Mouse (Mus musculus): Measurements from ENCODE around the gene Mex3a. TPM values are rescaled to one million over a fixed set of nuclear protein-coding genes. Genes with fewer than 3 reads are reported as not detected.

Gene Mex3a
- polyA plus RNA-seq (2014; fragmentation: Nextera tagmentation; extraction: Ambion mirVana), result 44.4 and 46.2 TPM in 2 replicates

- peaks cover 5% of the 10 kb centered on the region; the same call in 1 of the 2 replicates for H3K36me3 ChIP-seq (ENCODE audit: control insufficient read depth, insufficient read depth, low read length)
- no peaks in the 10 kb centered on the region for H3K27me3 ChIP-seq (ENCODE audit: control insufficient read depth, insufficient read depth, low read length)
- peak within 1 kb of the TSS; percentile 100 for H3K9ac ChIP-seq (ENCODE audit: low read length)
- peak within 1 kb of the TSS; percentile 99 for H3K27ac ChIP-seq (ENCODE audit: low read depth, low read length)
- peaks cover 43% of the 10 kb centered on the region for H3K4me1 ChIP-seq (replicated peaks; ENCODE audit: control insufficient read depth, insufficient read depth, low read length)
- DNase-seq (ENCODE audit: low spot score) (no peak), ATAC-seq (replicated peaks; ENCODE audit: low FRiP score) (no peak; the same call in 1 of the 2 replicates)
- H3K4me3 ChIP-seq (ENCODE audit: low read depth, low read length), result peak within 1 kb of the TSS; percentile 96
- H3K9me3 ChIP-seq (ENCODE audit: control insufficient read depth, low read length), result no peaks in the 10 kb centered on the region
- peak within 1 kb of the TSS; percentile 91 for H3K4me2 ChIP-seq (ENCODE audit: low read depth, low read length, severe bottlenecking)
- 2% methylated on average over 17 of the region's 31 CpGs for WGBS
Observed at GRCm38 (mm10) chr3:88532299-88532674, at the start of gene Mex3a. Gene Mex3a (plus strand): TSS chr3:88532395.

- Histone ChIP-seq H3K4me2 (ENCODE audit: low read depth, low read length, severe bottlenecking) (no peak overlapping the region), H3K9ac (ENCODE audit: low read length) (no peak overlapping the region), H3K4me3 (ENCODE audit: low read depth, low read length) (no peak overlapping the region), H3K4me1 (replicated peaks; ENCODE audit: control insufficient read depth, insufficient read depth, low read length) (peaks cover 7% of the 10 kb centered on the region; the same call in 1 of the 2 replicates), H3K36me3 (ENCODE audit: control insufficient read depth, insufficient read depth, low read length) (no peaks in the 10 kb centered on the region), H3K27ac (ENCODE audit: low read depth, low read length) (no peak overlapping the region), H3K9me3 (ENCODE audit: control insufficient read depth, low read length) (no peaks in the 10 kb centered on the region), H3K27me3 (ENCODE audit: control insufficient read depth, insufficient read depth, low read length) (peaks cover 37% of the 10 kb centered on the region)
- ATAC-seq (replicated peaks; ENCODE audit: low FRiP score), result peak; percentile 5; the same call in 1 of the 2 replicates
- 81% methylated on average over 8 of the region's 8 CpGs for WGBS
- no peak for DNase-seq (ENCODE audit: low spot score)
Observed at GRCm38 (mm10) chr3:88483141-88483540, 49.1 kb upstream of the Mex3a start.

GRCm38 (mm10) chr3:88483621-88484020 is 48.6 kb upstream of the Mex3a start:
- Histone ChIP-seq H3K9ac (ENCODE audit: low read length) (no peak overlapping the region), H3K27ac (ENCODE audit: low read depth, low read length) (no peak overlapping the region), H3K9me3 (ENCODE audit: control insufficient read depth, low read length) (no peaks in the 10 kb centered on the region), H3K4me3 (ENCODE audit: low read depth, low read length) (no peak overlapping the region), H3K4me1 (replicated peaks; ENCODE audit: control insufficient read depth, insufficient read depth, low read length) (peaks cover 7% of the 10 kb centered on the region; the same call in 1 of the 2 replicates), H3K4me2 (ENCODE audit: low read depth, low read length, severe bottlenecking) (no peak overlapping the region), H3K27me3 (ENCODE audit: control insufficient read depth, insufficient read depth, low read length) (peaks cover 37% of the 10 kb centered on the region), H3K36me3 (ENCODE audit: control insufficient read depth, insufficient read depth, low read length) (no peaks in the 10 kb centered on the region)
- DNase-seq (ENCODE audit: low spot score) (peak; percentile 90), ATAC-seq (replicated peaks; ENCODE audit: low FRiP score) (peak; percentile 53)
- 6% methylated on average over 5 of the region's 5 CpGs for WGBS

GRCm38 (mm10) chr3:88484597-88485316 is 47.4 kb upstream of the Mex3a start:
- Histone ChIP-seq H3K4me1 (replicated peaks; ENCODE audit: control insufficient read depth, insufficient read depth, low read length) (peaks cover 7% of the 10 kb centered on the region; the same call in 1 of the 2 replicates), H3K27me3 (ENCODE audit: control insufficient read depth, insufficient read depth, low read length) (peaks cover 37% of the 10 kb centered on the region), H3K9ac (ENCODE audit: low read length) (peak overlapping the region; percentile 51), H3K9me3 (ENCODE audit: control insufficient read depth, low read length) (no peaks in the 10 kb centered on the region), H3K27ac (ENCODE audit: low read depth, low read length) (no peak overlapping the region), H3K4me2 (ENCODE audit: low read depth, low read length, severe bottlenecking) (peak overlapping the region; percentile 53), H3K4me3 (ENCODE audit: low read depth, low read length) (peak overlapping the region; percentile 25), H3K36me3 (ENCODE audit: control insufficient read depth, insufficient read depth, low read length) (no peaks in the 10 kb centered on the region)
- DNase-seq (ENCODE audit: low spot score) (peak; percentile 74), ATAC-seq (replicated peaks; ENCODE audit: low FRiP score) (no peak)
- 10% methylated on average over 39 of the region's 39 CpGs for WGBS

- no peak overlapping the region for H3K9ac ChIP-seq (ENCODE audit: low read length)
- no peak for ATAC-seq (replicated peaks; ENCODE audit: low FRiP score)
- no peak overlapping the region for H3K27ac ChIP-seq (ENCODE audit: low read depth, low read length)
- H3K9me3 ChIP-seq (ENCODE audit: control insufficient read depth, low read length), result no peaks in the 10 kb centered on the region
- H3K4me2 ChIP-seq (ENCODE audit: low read depth, low read length, severe bottlenecking), result no peak overlapping the region
- no peak overlapping the region for H3K4me3 ChIP-seq (ENCODE audit: low read depth, low read length)
- WGBS, result 72% methylated on average over 5 of the region's 5 CpGs
- H3K27me3 ChIP-seq (ENCODE audit: control insufficient read depth, insufficient read depth, low read length), result peaks cover 37% of the 10 kb centered on the region
- DNase-seq (ENCODE audit: low spot score), result no peak
- H3K36me3 ChIP-seq (ENCODE audit: control insufficient read depth, insufficient read depth, low read length), result no peaks in the 10 kb centered on the region
- peaks cover 7% of the 10 kb centered on the region; the same call in 1 of the 2 replicates for H3K4me1 ChIP-seq (replicated peaks; ENCODE audit: control insufficient read depth, insufficient read depth, low read length)
Observed at GRCm38 (mm10) chr3:88486043-88486442, 46.2 kb upstream of the Mex3a start.

- no peak overlapping the region for H3K27ac ChIP-seq (ENCODE audit: low read depth, low read length)
- DNase-seq (ENCODE audit: low spot score) (no peak), ATAC-seq (replicated peaks; ENCODE audit: low FRiP score) (no peak)
- no peaks in the 10 kb centered on the region for H3K36me3 ChIP-seq (ENCODE audit: control insufficient read depth, insufficient read depth, low read length)
- WGBS, result 72% methylated on average over 4 of the region's 4 CpGs
- H3K27me3 ChIP-seq (ENCODE audit: control insufficient read depth, insufficient read depth, low read length), result peaks cover 37% of the 10 kb centered on the region
- no peak overlapping the region for H3K9ac ChIP-seq (ENCODE audit: low read length)
- H3K4me2 ChIP-seq (ENCODE audit: low read depth, low read length, severe bottlenecking), result no peak overlapping the region
- peaks cover 7% of the 10 kb centered on the region; the same call in 1 of the 2 replicates for H3K4me1 ChIP-seq (replicated peaks; ENCODE audit: control insufficient read depth, insufficient read depth, low read length)
- H3K9me3 ChIP-seq (ENCODE audit: control insufficient read depth, low read length), result no peaks in the 10 kb centered on the region
- H3K4me3 ChIP-seq (ENCODE audit: low read depth, low read length), result no peak overlapping the region
Observed at GRCm38 (mm10) chr3:88486887-88487286, 45.3 kb upstream of the Mex3a start.

- H3K36me3 ChIP-seq (ENCODE audit: control insufficient read depth, insufficient read depth, low read length), result no peaks in the 10 kb centered on the region
- H3K4me2 ChIP-seq (ENCODE audit: low read depth, low read length, severe bottlenecking), result no peak overlapping the region
- no peak overlapping the region for H3K27ac ChIP-seq (ENCODE audit: low read depth, low read length)
- DNase-seq (ENCODE audit: low spot score) (no peak), ATAC-seq (replicated peaks; ENCODE audit: low FRiP score) (no peak)
- no peak overlapping the region for H3K9ac ChIP-seq (ENCODE audit: low read length)
- H3K4me1 ChIP-seq (replicated peaks; ENCODE audit: control insufficient read depth, insufficient read depth, low read length), result peaks cover 8% of the 10 kb centered on the region
- H3K27me3 ChIP-seq (ENCODE audit: control insufficient read depth, insufficient read depth, low read length), result peaks cover 33% of the 10 kb centered on the region
- no peaks in the 10 kb centered on the region for H3K9me3 ChIP-seq (ENCODE audit: control insufficient read depth, low read length)
- 63% methylated on average over 1 of the region's 1 CpGs for WGBS
- no peak overlapping the region for H3K4me3 ChIP-seq (ENCODE audit: low read depth, low read length)
Observed at GRCm38 (mm10) chr3:88487396-88487795, 44.8 kb upstream of the Mex3a start.

GRCm38 (mm10) chr3:88493706-88494582 is 38.3 kb upstream of the Mex3a start:
- H3K27me3 ChIP-seq (ENCODE audit: control insufficient read depth, insufficient read depth, low read length), result no peaks in the 10 kb centered on the region
- 81% methylated on average over 11 of the region's 11 CpGs for WGBS
- no peak for ATAC-seq (replicated peaks; ENCODE audit: low FRiP score)
- no peak overlapping the region for H3K4me3 ChIP-seq (ENCODE audit: low read depth, low read length)
- H3K9ac ChIP-seq (ENCODE audit: low read length), result peak overlapping the region; percentile 16; the same call in 1 of the 2 replicates
- no peaks in the 10 kb centered on the region for H3K36me3 ChIP-seq (ENCODE audit: control insufficient read depth, insufficient read depth, low read length)
- no peak overlapping the region for H3K4me2 ChIP-seq (ENCODE audit: low read depth, low read length, severe bottlenecking)
- peaks cover 9% of the 10 kb centered on the region for H3K4me1 ChIP-seq (replicated peaks; ENCODE audit: control insufficient read depth, insufficient read depth, low read length)
- H3K27ac ChIP-seq (ENCODE audit: low read depth, low read length), result no peak overlapping the region
- no peak for DNase-seq (ENCODE audit: low spot score)
- no peaks in the 10 kb centered on the region for H3K9me3 ChIP-seq (ENCODE audit: control insufficient read depth, low read length)

All from forebrain, embryonic 11.5 days (tissue).